Mouse (Mus musculus): ENCODE results near the gene Tmem132d. TPM values are rescaled to one million over a fixed set of nuclear protein-coding genes. Genes with fewer than 3 reads are reported as not detected.

Gene Tmem132d
- polyA plus RNA-seq, 1 experiment from 2014 or later = 0.57 TPM

- Histone ChIP-seq H3K36me3 (ENCODE audit: poor library complexity, severe bottlenecking) (no peaks in the 10 kb centered on the region), H3K9ac (no peak overlapping the region), H3K27me3 (no peaks in the 10 kb centered on the region), H3K4me3 (no peak overlapping the region), H3K4me2 (no peak overlapping the region), H3K27ac (no peak overlapping the region), H3K9me3 (replicated peaks) (no peaks in the 10 kb centered on the region), H3K4me1 (no peaks in the 10 kb centered on the region)
- ATAC-seq = no peak
- 94% methylated on average over 3 of the region's 3 CpGs for WGBS
Observed at GRCm38 (mm10) chr5:128404223-128404622, 28.7 kb downstream of the Tmem132d start.

GRCm38 (mm10) chr5:128392372-128392771 lies 40.5 kb downstream of the Tmem132d start:
- 92% methylated on average over 3 of the region's 3 CpGs for WGBS
- Histone ChIP-seq H3K27me3 (no peaks in the 10 kb centered on the region), H3K4me3 (no peak overlapping the region), H3K4me1 (no peaks in the 10 kb centered on the region), H3K9me3 (replicated peaks) (peaks cover 6% of the 10 kb centered on the region), H3K4me2 (no peak overlapping the region), H3K27ac (no peak overlapping the region), H3K36me3 (ENCODE audit: poor library complexity, severe bottlenecking) (no peaks in the 10 kb centered on the region), H3K9ac (no peak overlapping the region)
- no peak for ATAC-seq

- 57% methylated on average over 4 of the region's 4 CpGs for WGBS
- ATAC-seq = no peak
- Histone ChIP-seq H3K9ac (no peak overlapping the region), H3K9me3 (replicated peaks) (no peaks in the 10 kb centered on the region), H3K4me1 (no peaks in the 10 kb centered on the region), H3K4me2 (no peak overlapping the region), H3K27ac (no peak overlapping the region), H3K4me3 (no peak overlapping the region), H3K27me3 (no peaks in the 10 kb centered on the region), H3K36me3 (ENCODE audit: poor library complexity, severe bottlenecking) (no peaks in the 10 kb centered on the region)
Observed at GRCm38 (mm10) chr5:128389665-128390064, 43.2 kb downstream of the Tmem132d start.

- WGBS = 73% methylated on average over 7 of the region's 7 CpGs
- Histone ChIP-seq H3K27me3 (no peaks in the 10 kb centered on the region), H3K4me1 (no peaks in the 10 kb centered on the region), H3K9me3 (replicated peaks) (no peaks in the 10 kb centered on the region), H3K27ac (no peak overlapping the region), H3K4me2 (no peak overlapping the region), H3K4me3 (no peak overlapping the region), H3K9ac (no peak overlapping the region), H3K36me3 (ENCODE audit: poor library complexity, severe bottlenecking) (no peaks in the 10 kb centered on the region)
- ATAC-seq = no peak
Observed at GRCm38 (mm10) chr5:128388358-128389141, 44.3 kb downstream of the Tmem132d start.

- Histone ChIP-seq H3K9ac (no peak overlapping the region), H3K4me2 (no peak overlapping the region), H3K4me3 (no peak overlapping the region), H3K27ac (no peak overlapping the region), H3K27me3 (no peaks in the 10 kb centered on the region), H3K4me1 (no peaks in the 10 kb centered on the region; the same call in 1 of the 2 replicates), H3K9me3 (replicated peaks) (no peaks in the 10 kb centered on the region), H3K36me3 (ENCODE audit: poor library complexity, severe bottlenecking) (no peaks in the 10 kb centered on the region)
- ATAC-seq = no peak
- 93% methylated on average over 3 of the region's 3 CpGs for WGBS
Observed at GRCm38 (mm10) chr5:128369814-128370213, 63.1 kb downstream of the Tmem132d start.

DNA sequence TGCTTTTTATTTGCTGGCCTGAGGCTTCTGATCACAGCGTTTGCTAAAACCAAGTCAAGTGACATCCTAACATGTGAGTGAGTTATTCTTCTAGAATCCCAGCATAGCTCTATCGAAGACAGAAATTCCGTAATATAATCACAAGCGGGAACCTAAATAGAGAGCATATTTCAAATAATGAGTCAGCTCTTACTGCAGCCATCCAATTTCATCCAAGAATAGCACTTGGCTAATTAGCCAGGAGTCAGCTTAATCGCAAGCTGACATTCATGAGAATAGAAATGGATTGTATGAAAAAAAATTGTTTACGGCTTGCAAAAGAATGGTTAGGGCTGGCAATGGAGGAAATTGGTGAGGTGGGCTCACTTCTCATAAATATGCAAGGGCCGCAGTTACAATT lies 63.8 kb downstream of the Tmem132d start:
- no peak for ATAC-seq
- 79% methylated on average over 7 of the region's 7 CpGs for WGBS

DNA sequence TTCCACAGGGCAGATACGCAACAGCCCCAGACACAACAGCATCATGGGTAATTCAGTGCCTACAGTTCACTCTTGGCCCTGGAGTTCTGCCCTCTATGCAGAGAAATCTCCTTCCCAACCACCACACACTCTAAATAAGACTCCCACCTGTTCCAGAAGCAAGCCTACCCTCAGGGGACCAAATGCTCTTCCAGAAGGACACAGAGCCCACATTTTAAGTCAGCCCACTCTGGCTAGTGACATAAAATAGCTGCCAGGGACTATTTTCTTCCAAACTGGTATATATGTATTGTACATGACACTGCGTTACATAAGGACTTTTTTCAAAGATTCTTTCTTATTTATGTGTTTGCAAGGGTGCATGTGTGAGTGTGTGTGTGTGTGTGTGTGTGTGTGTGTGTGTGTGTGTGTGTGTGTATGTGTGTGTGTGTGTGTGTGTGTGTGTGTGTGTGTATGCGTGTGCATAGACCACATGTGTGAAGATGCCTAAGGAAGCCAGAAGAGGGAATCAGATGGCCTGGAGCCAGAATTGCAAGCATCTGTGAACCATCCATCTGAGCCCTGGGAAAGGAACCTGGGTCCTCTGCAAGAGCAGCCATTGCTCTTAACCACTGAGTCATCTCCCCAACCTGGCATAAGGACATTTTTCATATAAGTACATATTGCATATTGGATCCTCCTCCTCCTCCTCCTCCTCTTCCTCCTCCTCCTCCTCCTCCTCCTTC lies 67.5 kb downstream of the Tmem132d start:
- no peaks in the 10 kb centered on the region for H3K27me3 ChIP-seq
- H3K36me3 ChIP-seq (ENCODE audit: poor library complexity, severe bottlenecking) = no peaks in the 10 kb centered on the region
- H3K9me3 ChIP-seq (replicated peaks) = no peaks in the 10 kb centered on the region
- H3K27ac ChIP-seq = no peak overlapping the region
- H3K9ac ChIP-seq = no peak overlapping the region
- H3K4me3 ChIP-seq = no peak overlapping the region
- WGBS = 92% methylated on average over 3 of the region's 3 CpGs
- ATAC-seq = no peak
- H3K4me2 ChIP-seq = no peak overlapping the region
- H3K4me1 ChIP-seq = no peaks in the 10 kb centered on the region; the same call in 1 of the 2 replicates

More for the DNA sequence above, 63.8 kb downstream of the Tmem132d start:
- H3K4me3 ChIP-seq = no peak overlapping the region
- H3K27ac ChIP-seq = no peak overlapping the region
- no peaks in the 10 kb centered on the region for H3K36me3 ChIP-seq (ENCODE audit: poor library complexity, severe bottlenecking)
- H3K27me3 ChIP-seq = no peaks in the 10 kb centered on the region
- no peak overlapping the region for H3K4me2 ChIP-seq
- no peaks in the 10 kb centered on the region for H3K9me3 ChIP-seq (replicated peaks)
- H3K4me1 ChIP-seq = no peaks in the 10 kb centered on the region; the same call in 1 of the 2 replicates
- no peak overlapping the region for H3K9ac ChIP-seq

DNA sequence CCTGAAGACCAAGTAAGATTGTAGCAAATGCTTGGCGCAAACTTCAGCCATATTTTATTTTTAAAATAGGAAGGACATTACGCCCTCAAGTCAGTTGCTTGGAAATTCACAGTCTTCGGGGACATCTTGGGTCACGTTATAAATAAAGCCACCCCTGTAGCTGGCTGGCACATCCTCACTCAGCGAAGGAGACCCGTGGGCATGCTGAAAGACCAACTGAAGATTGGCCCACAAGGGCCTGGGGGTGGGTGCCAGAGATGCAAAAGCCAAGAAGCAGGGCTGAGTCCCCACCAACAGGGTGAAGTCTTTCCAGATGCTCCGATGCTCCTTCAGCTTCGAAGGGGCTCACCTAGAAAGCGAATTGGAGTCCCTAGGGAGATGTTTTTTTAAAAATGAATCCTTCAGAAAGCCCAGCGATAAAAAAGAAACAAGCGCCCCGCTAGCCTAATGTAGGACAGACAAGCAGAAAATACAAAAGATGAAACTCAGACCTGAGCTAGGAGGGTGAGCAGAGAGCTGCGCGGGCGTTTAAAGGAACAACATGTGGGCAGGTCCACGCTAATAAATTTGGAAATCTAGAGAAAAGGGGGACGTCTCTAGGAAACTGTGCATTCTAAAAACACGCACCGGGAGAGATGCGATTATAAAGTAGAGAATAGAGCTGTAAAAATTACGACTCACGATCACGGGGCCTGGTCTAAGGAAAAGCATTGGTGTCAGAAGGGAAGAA lies 71.8 kb downstream of the Tmem132d start:
- Histone ChIP-seq H3K27me3 (no peaks in the 10 kb centered on the region), H3K4me3 (no peak overlapping the region), H3K9me3 (replicated peaks) (no peaks in the 10 kb centered on the region), H3K9ac (no peak overlapping the region), H3K27ac (no peak overlapping the region), H3K4me2 (no peak overlapping the region), H3K4me1 (no peaks in the 10 kb centered on the region), H3K36me3 (ENCODE audit: poor library complexity, severe bottlenecking) (no peaks in the 10 kb centered on the region)
- no peak for ATAC-seq
- 57% methylated on average over 23 of the region's 23 CpGs for WGBS

DNA sequence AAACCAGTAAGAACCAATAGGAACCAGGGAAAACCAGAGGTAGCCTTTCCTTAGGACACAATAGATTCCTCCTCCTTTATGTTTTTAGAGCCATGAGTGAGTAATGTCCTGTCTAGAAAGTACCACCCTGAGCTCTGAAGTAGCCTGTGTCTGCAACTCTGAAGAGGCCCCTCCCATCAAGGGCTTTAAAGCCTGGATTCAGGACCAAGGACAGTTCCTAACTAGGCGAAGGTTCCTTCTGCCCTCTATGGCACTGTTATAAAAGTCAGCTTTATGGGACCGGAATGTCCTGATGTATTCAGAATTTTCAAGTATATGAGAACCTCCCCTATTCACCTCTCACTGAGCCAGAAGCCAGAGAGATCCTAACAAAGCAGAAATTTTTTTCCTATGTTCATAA lies 84.0 kb downstream of the Tmem132d start:
- WGBS = 44% methylated on average over 2 of the region's 2 CpGs

GRCm38 (mm10) chr5:128336841-128337240 lies 96.0 kb downstream of the Tmem132d start:
- no peaks in the 10 kb centered on the region for H3K36me3 ChIP-seq (ENCODE audit: poor library complexity, severe bottlenecking)
- H3K4me3 ChIP-seq = no peak overlapping the region
- ATAC-seq = no peak
- no peak overlapping the region for H3K27ac ChIP-seq
- WGBS = 82% methylated on average over 7 of the region's 7 CpGs
- H3K4me1 ChIP-seq = no peaks in the 10 kb centered on the region
- no peak overlapping the region for H3K4me2 ChIP-seq
- H3K9me3 ChIP-seq (replicated peaks) = no peaks in the 10 kb centered on the region
- H3K27me3 ChIP-seq = no peaks in the 10 kb centered on the region
- no peak overlapping the region for H3K9ac ChIP-seq

More for the DNA sequence above, 84.0 kb downstream of the Tmem132d start:
- no peak for ATAC-seq
- Histone ChIP-seq H3K4me3 (no peak overlapping the region), H3K4me1 (no peaks in the 10 kb centered on the region), H3K9me3 (replicated peaks) (no peaks in the 10 kb centered on the region; the same call in 1 of the 2 replicates), H3K36me3 (ENCODE audit: poor library complexity, severe bottlenecking) (no peaks in the 10 kb centered on the region), H3K4me2 (no peak overlapping the region), H3K27ac (no peak overlapping the region), H3K27me3 (no peaks in the 10 kb centered on the region), H3K9ac (no peak overlapping the region)

- Histone ChIP-seq H3K4me1 (no peaks in the 10 kb centered on the region), H3K27me3 (no peaks in the 10 kb centered on the region), H3K36me3 (ENCODE audit: poor library complexity, severe bottlenecking) (no peaks in the 10 kb centered on the region), H3K9me3 (replicated peaks) (no peaks in the 10 kb centered on the region), H3K9ac (no peak overlapping the region), H3K4me2 (no peak overlapping the region), H3K4me3 (no peak overlapping the region), H3K27ac (no peak overlapping the region)
- ATAC-seq = no peak
- WGBS = 87% methylated on average over 7 of the region's 7 CpGs
Observed at GRCm38 (mm10) chr5:128332766-128333165, 100.1 kb downstream of the Tmem132d start.

- no peaks in the 10 kb centered on the region for H3K27me3 ChIP-seq
- no peak overlapping the region for H3K9ac ChIP-seq
- no peaks in the 10 kb centered on the region for H3K9me3 ChIP-seq (replicated peaks)
- ATAC-seq = no peak
- no peak overlapping the region for H3K4me3 ChIP-seq
- no peak overlapping the region for H3K4me2 ChIP-seq
- H3K27ac ChIP-seq = no peak overlapping the region
- WGBS = 92% methylated on average over 8 of the region's 8 CpGs
- H3K4me1 ChIP-seq = no peaks in the 10 kb centered on the region
- H3K36me3 ChIP-seq (ENCODE audit: poor library complexity, severe bottlenecking) = no peaks in the 10 kb centered on the region
Observed at GRCm38 (mm10) chr5:128330351-128330750, 102.5 kb downstream of the Tmem132d start.
